Mouse (Mus musculus) midbrain, embryonic 14.5 days (tissue): ENCODE data around the gene F2r. TPM values are rescaled to one million over a fixed set of nuclear protein-coding genes. Genes with fewer than 3 reads are reported as not detected.

ENCODE experiments used
- ATAC-seq: fragments of 200-750 bp; cut with Nextera tagmentation; 2 replicates; pipeline ENCODE4 v1.8.0; 2017; ENCODE audit warnings: moderate number of reproducible peaks, moderate library complexity; ENCODE audit not compliant: low FRiP score, low TSS enrichment
- DNase-seq: peaks from one replicate; pipeline ENCODE4 v3.0.0-alpha.2; 2015
- H3K27ac ChIP-seq: fragments of 300-500 bp; sonication (generic); replicated peaks from 2 replicates; pipeline ENCODE4 v1.5.1; 2014; ENCODE audit warnings: mild to moderate bottlenecking, low read depth, low read length, moderate library complexity
- H3K27me3 ChIP-seq: fragments of 300-500 bp; sonication (generic); 2 replicates; pipeline ENCODE4 v1.6.1; 2014; ENCODE audit warnings: low read length, control low read depth, mixed read lengths; ENCODE audit not compliant: control insufficient read depth, insufficient read depth
- H3K36me3 ChIP-seq: fragments of 300-500 bp; sonication (generic); 2 replicates; pipeline ENCODE4 v1.6.1; 2014; ENCODE audit warnings: low read length, control low read depth; ENCODE audit not compliant: control insufficient read depth, insufficient read depth
- H3K4me1 ChIP-seq: fragments of 300-500 bp; sonication (generic); 2 replicates; pipeline ENCODE4 v1.6.1; 2014; ENCODE audit warnings: mild to moderate bottlenecking, antibody characterized with exemption, low read length, control low read depth; ENCODE audit not compliant: control insufficient read depth, insufficient read depth
- H3K4me2 ChIP-seq: fragments of 300-500 bp; sonication (generic); 2 replicates; pipeline ENCODE4 v1.6.1; 2014; ENCODE audit warnings: mild to moderate bottlenecking, low read length, moderate library complexity
- H3K4me3 ChIP-seq: fragments of 300-500 bp; sonication (generic); replicated peaks from 2 replicates; pipeline ENCODE4 v1.5.1; 2014; ENCODE audit warnings: low read depth, low read length
- H3K9ac ChIP-seq: fragments of 300-500 bp; sonication (generic); replicated peaks from 2 replicates; pipeline ENCODE4 v1.6.1; 2014; ENCODE audit warnings: mild to moderate bottlenecking, low read length, moderate library complexity
- H3K9me3 ChIP-seq: fragments of 300-500 bp; sonication (generic); 2 replicates; pipeline ENCODE4 v1.6.1; 2016; ENCODE audit warnings: low read length, control low read depth, mixed read lengths; ENCODE audit not compliant: control insufficient read depth
- WGBS: fragments of 180-500 bp; shearing (Covaris S2); extraction: QIAGEN DNeasy Blood & Tissue Kit; methylation state at CpG from one replicate; pipeline ENCODE4 v1.1.7; 2014; 5-methylcytosine and 5-hydroxymethylcytosine counted together
- polyA plus RNA-seq: library from polyadenylated mRNA; unstranded; fragments of >200 nt; fragmentation: Nextera tagmentation; extraction: Ambion mirVana; gene quantifications from 2 replicates; pipeline ENCODE4 v1.2.1, GENCODE M21; 2014

The F2r gene
- polyA plus RNA-seq, 1 experiment from 2014 or later: 78.8 TPM

GRCm38 (mm10) chr13:95610786-95611562 lies 7.3 kb downstream of the F2r start:
- no peak overlapping the region for H3K27ac ChIP-seq
- H3K9ac ChIP-seq: no peak overlapping the region
- 89% methylated on average over 16 of the region's 16 CpGs for WGBS
- H3K4me1 ChIP-seq: peaks cover 13% of the 10 kb centered on the region
- DNase-seq (no peak), ATAC-seq (no peak)
- no peaks in the 10 kb centered on the region for H3K27me3 ChIP-seq
- 0 out of 2 replicates have a peak, but pooled peaks cover 4% of the 10 kb centered on the region for H3K9me3 ChIP-seq
- H3K4me2 ChIP-seq: no peak overlapping the region
- H3K4me3 ChIP-seq: no peak overlapping the region
- H3K36me3 ChIP-seq: peaks cover 10% of the 10 kb centered on the region

GRCm38 (mm10) chr13:95609088-95609420 lies 9.2 kb downstream of the F2r start:
- Histone ChIP-seq H3K4me3 (no peak overlapping the region), H3K4me1 (no peaks in the 10 kb centered on the region), H3K4me2 (no peak overlapping the region), H3K9me3 (0 out of 2 replicates have a peak, but pooled peaks cover 4% of the 10 kb centered on the region), H3K27me3 (no peaks in the 10 kb centered on the region), H3K9ac (no peak overlapping the region), H3K36me3 (peaks cover 17% of the 10 kb centered on the region), H3K27ac (no peak overlapping the region)
- ATAC-seq (no peak), DNase-seq (no peak)
- WGBS: 94% methylated on average over 2 of the region's 2 CpGs

GRCm38 (mm10) chr13:95608416-95609087 lies 9.7 kb downstream of the F2r start:
- H3K9ac ChIP-seq: no peak overlapping the region
- no peaks in the 10 kb centered on the region for H3K27me3 ChIP-seq
- DNase-seq (no peak), ATAC-seq (no peak)
- H3K36me3 ChIP-seq: peaks cover 22% of the 10 kb centered on the region
- no peak overlapping the region for H3K4me2 ChIP-seq
- H3K4me3 ChIP-seq: no peak overlapping the region
- no peaks in the 10 kb centered on the region for H3K4me1 ChIP-seq
- H3K9me3 ChIP-seq: 0 out of 2 replicates have a peak, but pooled peaks cover 4% of the 10 kb centered on the region
- 93% methylated on average over 6 of the region's 6 CpGs for WGBS
- no peak overlapping the region for H3K27ac ChIP-seq

GRCm38 (mm10) chr13:95607019-95607418 lies 11.3 kb downstream of the F2r start:
- DNase-seq: no peak
- Histone ChIP-seq H3K27ac (no peak overlapping the region), H3K4me1 (no peaks in the 10 kb centered on the region), H3K27me3 (no peaks in the 10 kb centered on the region), H3K4me2 (no peak overlapping the region), H3K4me3 (no peak overlapping the region), H3K9ac (no peak overlapping the region), H3K36me3 (peaks cover 33% of the 10 kb centered on the region), H3K9me3 (0 out of 2 replicates have a peak, but pooled peaks cover 4% of the 10 kb centered on the region)
- no peak for ATAC-seq
- 96% methylated on average over 8 of the region's 8 CpGs for WGBS

- DNase-seq (no peak), ATAC-seq (no peak)
- Histone ChIP-seq H3K4me3 (no peak overlapping the region), H3K27ac (no peak overlapping the region), H3K9ac (no peak overlapping the region), H3K4me1 (no peaks in the 10 kb centered on the region), H3K36me3 (peaks cover 40% of the 10 kb centered on the region), H3K9me3 (0 out of 2 replicates have a peak, but pooled peaks cover 4% of the 10 kb centered on the region), H3K27me3 (no peaks in the 10 kb centered on the region), H3K4me2 (no peak overlapping the region)
- WGBS: 96% methylated on average over 25 of the region's 25 CpGs
Measured at GRCm38 (mm10) chr13:95604288-95604687, 14.0 kb downstream of the F2r start.

GRCm38 (mm10) chr13:95599833-95600359 lies 18.4 kb downstream of the F2r start:
- WGBS: 68% methylated on average over 3 of the region's 3 CpGs
- no peak for DNase-seq
- no peaks in the 10 kb centered on the region for H3K9me3 ChIP-seq
- no peak overlapping the region for H3K4me3 ChIP-seq
- H3K27me3 ChIP-seq: no peaks in the 10 kb centered on the region
- no peak overlapping the region for H3K4me2 ChIP-seq
- H3K4me1 ChIP-seq: no peaks in the 10 kb centered on the region
- no peak overlapping the region for H3K27ac ChIP-seq
- peaks cover 37% of the 10 kb centered on the region for H3K36me3 ChIP-seq
- no peak overlapping the region for H3K9ac ChIP-seq
- ATAC-seq: no peak

- Histone ChIP-seq H3K4me2 (no peak overlapping the region), H3K9me3 (no peaks in the 10 kb centered on the region), H3K4me1 (no peaks in the 10 kb centered on the region), H3K27me3 (no peaks in the 10 kb centered on the region), H3K9ac (no peak overlapping the region), H3K4me3 (no peak overlapping the region), H3K36me3 (peaks cover 23% of the 10 kb centered on the region), H3K27ac (no peak overlapping the region)
- 94% methylated on average over 18 of the region's 18 CpGs for WGBS
- DNase-seq: no peak
- no peak for ATAC-seq
Measured at GRCm38 (mm10) chr13:95598232-95598920, 19.9 kb downstream of the F2r start.

GRCm38 (mm10) chr13:95597578-95597977 lies 20.7 kb downstream of the F2r start:
- Histone ChIP-seq H3K36me3 (peaks cover 16% of the 10 kb centered on the region), H3K9me3 (no peaks in the 10 kb centered on the region), H3K27me3 (no peaks in the 10 kb centered on the region), H3K4me2 (no peak overlapping the region), H3K27ac (no peak overlapping the region), H3K9ac (no peak overlapping the region), H3K4me1 (no peaks in the 10 kb centered on the region), H3K4me3 (no peak overlapping the region)
- whole genome bisulfite sequencing: 92% methylated on average over 10 of the region's 10 CpGs
- ATAC-seq: no peak
- no peak for DNase-seq
